Mouse (Mus musculus): Measurements from ENCODE around the gene Pdzrn3.

DNA sequence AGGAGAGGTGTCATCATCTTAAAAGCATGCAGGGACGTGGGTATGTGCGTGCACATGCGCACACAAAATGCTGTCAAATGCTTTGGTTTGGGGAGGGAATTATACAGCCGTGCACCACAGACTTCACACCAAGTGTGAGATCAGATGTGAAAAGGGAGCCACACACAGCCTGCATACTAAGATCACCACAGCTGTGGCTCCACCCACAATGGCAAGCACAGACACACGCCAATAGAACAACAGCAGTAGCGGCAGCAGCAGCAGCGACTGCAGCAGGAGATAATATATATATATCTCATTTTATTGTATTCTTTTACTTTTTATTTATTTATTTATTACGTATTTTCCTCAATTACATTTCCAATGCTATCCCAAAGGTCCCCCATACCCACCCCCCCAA, 76.5 kb downstream of the Pdzrn3 start:
- TF ChIP-seq CTCF (IDR thresholded peaks at IDR 0.05; ENCODE audit: borderline replicate concordance, insufficient read depth, low read length) (no peak), POLR2A (IDR thresholded peaks at IDR 0.05; ENCODE audit: low read depth, low read length) (no peak)
